Mouse (Mus musculus) gastrocnemius, postnatal 36 days (tissue): ENCODE measurements around the gene St7l. TPM values are rescaled to one million over a fixed set of nuclear protein-coding genes. Genes with fewer than 3 reads are reported as not detected.

Source experiments
- DNase-seq, 2 experiments: peaks; one replicate each; pipeline ENCODE4 v3.0.0; 2022
- intact Hi-C: fragments of 180-260 bp; cut with DNase I; formaldehyde crosslinking; loops from one replicate; pipeline ENCODE4 v1.15.1; 2025
- total RNA-seq, 2 experiments: library from RNA; stranded (reverse); gene quantifications; 2 replicates each; pipeline ENCODE4 v1.2.3; 2021

Gene St7l
- total RNA-seq, 2 experiments from 2014 or later = 20.2 to 21.2 TPM

- DNase-seq = no peak
- intact Hi-C loops = loop anchor here (5.0 kb wide), 1 partner anchor 79 kb away; no protein-coding TSS in a partner anchor
Measured at GRCm38 (mm10) chr3:104888585-104888984, 24.8 kb downstream of the St7l start.

GRCm38 (mm10) chr3:104896141-104896540 lies 32.3 kb downstream of the St7l start:
- intact Hi-C loops = no loop called here

GRCm38 (mm10) chr3:104901154-104901553 lies 37.3 kb downstream of the St7l start:
- intact Hi-C loops = no loop called here
- no peak for DNase-seq

More at GRCm38 (mm10) chr3:104896141-104896540, 32.3 kb downstream of the St7l start:
- no peak for DNase-seq

DNA sequence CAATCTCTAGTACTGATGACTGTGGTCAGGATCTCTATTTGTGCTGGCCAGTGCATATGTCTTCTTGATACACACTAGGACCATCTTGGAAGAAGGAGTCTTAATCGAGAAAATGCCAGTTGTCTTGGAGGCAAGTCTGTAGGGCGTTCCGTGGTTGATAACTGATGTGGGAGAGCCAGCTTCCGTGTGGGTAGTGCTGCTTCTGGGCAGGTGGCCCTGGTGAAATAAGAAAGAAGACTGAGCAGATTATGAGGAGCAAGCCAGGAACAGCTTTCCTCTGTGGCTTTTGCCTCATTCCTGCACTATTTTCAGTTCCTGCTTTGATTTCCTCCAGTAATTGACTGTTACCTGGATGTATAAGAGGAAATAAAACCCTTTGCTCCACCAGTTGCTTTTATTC lies 41.6 kb downstream of the St7l start:
- intact Hi-C loops = no loop called here
- DNase-seq = no peak

DNA sequence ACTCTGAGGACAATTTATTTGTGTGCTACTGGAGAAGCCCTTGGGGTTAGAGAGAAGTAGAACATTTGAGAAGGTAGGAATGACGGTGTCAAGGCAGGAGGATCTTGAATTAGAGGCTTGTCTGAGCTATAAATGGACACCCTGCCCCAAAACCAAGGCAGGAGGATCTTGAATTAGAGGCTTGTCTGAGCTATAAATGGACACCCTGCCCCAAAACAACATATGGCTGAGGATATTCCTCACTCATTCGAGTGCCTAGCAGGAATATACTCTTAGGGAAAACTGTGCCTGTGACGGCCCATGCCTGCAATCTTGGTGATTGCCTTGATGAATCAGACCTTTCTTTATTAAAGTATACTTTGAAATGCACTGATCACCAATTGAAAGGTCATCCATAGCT lies 42.2 kb downstream of the St7l start:
- DNase-seq = no peak
- intact Hi-C loops = no loop called here

- intact Hi-C loops = no loop called here
Measured at GRCm38 (mm10) chr3:104909195-104909594, 45.4 kb downstream of the St7l start.

GRCm38 (mm10) chr3:104914986-104915385 lies 51.2 kb downstream of the St7l start:
- intact Hi-C loops = no loop called here

More at GRCm38 (mm10) chr3:104909195-104909594, 45.4 kb downstream of the St7l start:
- DNase-seq = no peak

GRCm38 (mm10) chr3:104929385-104929784 lies 65.6 kb downstream of the St7l start:
- intact Hi-C loops = no loop called here
- DNase-seq = no peak

More at GRCm38 (mm10) chr3:104914986-104915385, 51.2 kb downstream of the St7l start:
- no peak for DNase-seq

DNA sequence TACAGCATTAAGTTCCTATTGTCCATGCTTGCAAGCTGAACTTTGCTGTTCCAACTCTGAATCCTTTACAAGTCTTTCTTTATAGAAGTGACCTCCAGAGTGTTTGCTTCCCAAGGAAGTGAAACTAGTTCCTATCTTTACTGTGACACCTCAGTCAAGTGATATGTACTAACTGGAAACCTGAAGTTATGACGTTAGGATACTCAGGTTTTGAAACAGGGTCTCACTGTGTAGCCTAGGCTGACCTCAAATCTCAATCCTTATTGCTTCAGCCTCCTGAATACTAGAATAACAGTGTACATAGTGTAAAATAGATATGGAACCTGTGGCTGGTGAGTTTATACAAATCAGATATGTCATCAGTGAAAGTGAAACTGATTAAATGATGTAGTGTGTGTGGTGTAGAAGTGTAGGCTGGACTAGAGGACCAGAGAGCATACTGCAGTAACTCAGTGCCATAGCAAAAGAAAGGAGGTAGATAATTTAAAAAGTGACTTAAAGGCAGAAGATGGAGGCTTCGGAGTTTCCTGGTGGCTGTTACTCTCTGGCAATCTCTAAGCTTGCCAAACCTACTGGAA lies 74.0 kb downstream of the St7l start:
- DNase-seq = no peak
- intact Hi-C loops = no loop called here

DNA sequence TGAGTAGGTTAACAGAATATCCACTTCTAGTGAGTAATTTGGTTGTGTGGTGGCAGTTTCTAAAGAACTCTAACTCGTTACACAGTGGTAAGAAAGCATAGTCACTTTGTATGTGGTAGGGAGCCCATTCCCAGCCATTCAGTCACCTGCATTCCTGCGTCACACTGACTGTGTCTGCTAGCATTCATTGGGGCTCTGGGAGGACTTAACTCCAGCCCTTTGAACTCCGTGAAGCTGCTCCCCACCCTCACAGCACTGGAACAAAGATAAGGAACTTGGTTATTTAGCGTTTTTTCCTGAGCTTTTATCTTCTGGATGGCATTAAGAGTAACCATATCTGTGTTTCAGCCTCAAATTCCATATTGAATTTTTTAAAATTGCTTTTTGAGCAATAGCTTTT lies 74.5 kb downstream of the St7l start:
- DNase-seq = no peak
- intact Hi-C loops = no loop called here

DNA sequence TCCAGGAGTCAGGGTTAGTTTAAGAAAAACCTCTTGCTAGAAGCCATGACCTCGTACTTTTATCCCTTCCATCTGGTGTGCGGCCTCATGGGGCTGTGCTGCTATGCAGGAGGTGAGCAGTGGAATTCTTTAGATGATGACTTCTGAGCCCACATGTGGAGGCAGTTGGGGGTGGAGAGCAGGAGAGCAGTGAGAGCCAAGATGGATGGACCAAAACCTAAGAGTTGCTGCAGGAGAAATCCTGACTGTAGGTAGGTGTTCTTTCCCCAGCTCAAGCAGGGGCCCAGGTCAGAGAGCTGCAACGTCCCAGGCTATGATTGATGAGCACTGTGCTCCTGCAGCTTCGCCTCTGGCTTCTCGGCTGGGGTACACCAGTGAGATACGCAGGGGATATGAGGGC lies 76.9 kb downstream of the St7l start:
- no peak for DNase-seq
- intact Hi-C loops = no loop called here

GRCm38 (mm10) chr3:104942682-104943081 lies 78.9 kb downstream of the St7l start:
- no peak for DNase-seq
- intact Hi-C loops = no loop called here

GRCm38 (mm10) chr3:104943333-104943732 lies 79.5 kb downstream of the St7l start:
- no peak for DNase-seq
- intact Hi-C loops = no loop called here

- intact Hi-C loops = no loop called here
- no peak for DNase-seq
Measured at GRCm38 (mm10) chr3:104944894-104945293, 81.1 kb downstream of the St7l start.

DNA sequence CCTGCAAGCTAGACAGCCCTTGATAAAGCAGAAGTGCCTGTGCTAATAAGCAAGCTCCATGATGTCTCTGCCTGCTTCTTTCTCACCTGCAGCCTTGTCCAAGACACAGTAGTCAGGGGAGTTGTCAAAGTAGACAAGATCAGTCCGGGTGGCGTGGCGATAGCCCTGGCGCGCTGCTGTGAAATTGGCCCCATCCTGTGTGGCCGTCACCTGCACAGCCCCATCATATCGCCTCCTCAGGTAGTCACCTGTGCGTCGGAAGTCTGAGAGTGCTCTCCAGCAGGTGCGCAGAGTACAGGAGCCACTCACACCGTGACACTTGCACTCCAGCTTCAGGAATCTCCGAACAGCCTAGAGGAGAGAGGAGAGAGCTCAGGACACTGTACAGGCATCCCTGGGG lies 87.1 kb downstream of the St7l start:
- DNase-seq = no peak
- intact Hi-C loops = no loop called here

DNA sequence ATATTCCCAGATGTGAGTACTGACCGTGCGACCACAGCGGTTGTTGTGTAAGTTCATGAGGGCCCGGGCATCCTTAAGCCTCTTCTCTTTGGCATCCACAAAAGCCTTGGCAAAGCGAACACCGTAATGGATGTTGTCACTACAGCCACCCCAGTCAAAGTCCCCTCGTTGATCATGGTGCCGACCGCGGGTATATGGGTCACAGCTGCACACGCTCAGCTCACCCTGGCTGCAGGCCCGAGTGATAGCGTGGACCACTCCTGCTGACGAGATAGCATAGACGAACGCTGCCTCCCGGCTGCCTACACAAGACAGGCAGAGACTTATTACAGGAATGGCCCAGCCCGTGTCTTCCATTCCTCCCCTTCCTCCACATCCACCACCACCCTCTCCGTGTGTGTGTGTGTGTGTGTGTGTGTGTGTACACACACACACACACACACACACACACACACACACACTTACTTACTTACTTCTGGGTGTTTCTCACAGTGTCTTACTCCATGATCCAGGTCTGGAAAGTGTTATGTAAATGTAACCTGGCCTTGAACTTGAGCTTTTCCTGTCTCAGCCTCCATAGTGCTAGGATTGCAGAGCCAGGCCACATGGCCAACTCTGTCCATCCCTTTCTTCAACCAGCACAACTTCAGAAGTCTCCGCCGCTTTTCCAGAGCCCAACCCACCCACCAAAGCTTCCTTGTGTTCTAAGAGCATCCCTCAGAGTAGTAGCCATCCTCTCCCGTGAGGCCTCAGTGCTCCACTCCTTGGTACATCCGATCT lies 89.3 kb downstream of the St7l start:
- intact Hi-C loops = no loop called here
- no peak for DNase-seq

DNA sequence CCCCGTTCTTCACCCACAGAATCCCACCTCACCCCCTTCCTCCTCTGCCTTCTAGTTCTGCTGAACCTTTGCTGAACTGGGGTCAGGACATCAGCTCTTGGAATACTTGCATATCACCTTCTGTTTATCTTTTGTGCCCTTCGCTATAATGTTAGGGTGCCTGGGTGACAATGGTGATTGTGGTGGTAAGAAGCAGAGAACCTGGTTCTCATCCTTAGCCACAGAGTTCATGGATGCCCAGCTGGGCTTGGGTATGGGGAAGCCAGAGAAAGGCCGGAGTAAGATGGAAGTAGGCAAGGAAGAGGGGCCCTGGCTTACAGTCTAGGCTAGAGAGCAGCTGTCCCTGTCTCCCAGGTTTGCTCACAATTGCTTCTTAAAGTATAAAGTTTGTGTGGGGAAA lies 90.3 kb downstream of the St7l start:
- no peak for DNase-seq
- intact Hi-C loops = no loop called here

- DNase-seq = no peak
- intact Hi-C loops = no loop called here
Measured at GRCm38 (mm10) chr3:104954551-104954950, 90.7 kb downstream of the St7l start.

GRCm38 (mm10) chr3:104956131-104956581 lies 92.4 kb downstream of the St7l start:
- intact Hi-C loops = no loop called here
- DNase-seq = no peak

- DNase-seq = no peak
- intact Hi-C loops = no loop called here
Measured at GRCm38 (mm10) chr3:104960026-104961000, 96.5 kb downstream of the St7l start.
